Mouse (Mus musculus) ovary, adult 2 months (tissue): ENCODE measurements around the gene Gjb6. TPM values are rescaled to one million over a fixed set of nuclear protein-coding genes. Genes with fewer than 3 reads are reported as not detected.

ENCODE experiments used
- polyA plus RNA-seq: library from polyadenylated mRNA; depleted of rRNA; stranded (reverse); fragments of >200 nt; gene quantifications from 2 replicates; pipeline ENCODE4 v1.2.3, GENCODE M21; 2012; rRNA removed

Gene Gjb6
- 0.28 and 0.57 TPM in 2 replicates for polyA plus RNA-seq

GRCm38 (mm10) chr14:57133161-57133661 is at the start of gene Gjb6:
Gjb6 (minus strand) TSS chr14:57133611.

GRCm38 (mm10) chr14:57115823-57116544 is 17.4 kb downstream of the Gjb6 start, which contains the start of gene Gm4491:
Gm4491 (minus strand) TSS chr14:57115883.

GRCm38 (mm10) chr14:57104106-57105023 is 29.0 kb downstream of the Gjb6 start, which contains the start of gene Gjb2:
Gjb2 (minus strand) TSS chr14:57104702.

Other genes starting within 250 kb of the Gjb6 start
- gene Zmym2, start 247.0 kb downstream of the Gjb6 start, polyA plus RNA-seq = 5.6 and 7.9 TPM in 2 replicates
- gene Gja3, start 75.5 kb downstream of the Gjb6 start, polyA plus RNA-seq = 0.14 and 0.18 TPM in 2 replicates
- gene Gjb2, start 28.9 kb downstream of the Gjb6 start, polyA plus RNA-seq = 3.6 and 6.2 TPM in 2 replicates
- gene Gm4491, start 17.7 kb downstream of the Gjb6 start, polyA plus RNA-seq = not detected in 2 replicates